Mouse (Mus musculus) small intestine, adult 2 months (tissue): ENCODE data around the gene Fgf9. TPM values are rescaled to one million over a fixed set of nuclear protein-coding genes. Genes with fewer than 3 reads are reported as not detected.

ENCODE experiments used
- H3K27ac ChIP-seq: fragments of 200-500 bp; 2 replicates; pipeline ENCODE4 v1.5.1; 2012; ENCODE audit warnings: low read depth, low read length, control low read depth, inconsistent platforms; ENCODE audit not compliant: insufficient read depth
- H3K27me3 ChIP-seq: fragments of 200-500 bp; 2 replicates; pipeline ENCODE4 v1.6.1; 2012; ENCODE audit warnings: mild to moderate bottlenecking, moderate library complexity, low read length, inconsistent platforms; ENCODE audit not compliant: control insufficient read depth, insufficient read depth
- H3K36me3 ChIP-seq: fragments of 200-500 bp; 2 replicates; pipeline ENCODE4 v1.6.1; 2012; ENCODE audit warnings: mild to moderate bottlenecking, low read length, control low read depth, inconsistent platforms; ENCODE audit not compliant: control insufficient read depth, insufficient read depth
- H3K4me1 ChIP-seq: fragments of 200-500 bp; 2 replicates; pipeline ENCODE4 v1.6.1; 2012; ENCODE audit warnings: low read length, inconsistent platforms, mixed read lengths; ENCODE audit not compliant: control insufficient read depth, insufficient read depth, insufficient read length
- H3K4me3 ChIP-seq: fragments of 200-500 bp; 2 replicates; pipeline ENCODE4 v1.5.1; 2012; ENCODE audit warnings: low read depth, mild to moderate bottlenecking, control low read depth, inconsistent platforms, low read length, moderate library complexity
- CTCF ChIP-seq: fragments of 200-500 bp; IDR thresholded peaks from 2 replicates; pipeline ENCODE4 v1.5.1; 2012; ENCODE audit warnings: low read depth, mild to moderate bottlenecking, control low read depth, inconsistent platforms, low read length, moderate library complexity, mixed read lengths; ENCODE audit not compliant: insufficient replicate concordance, insufficient read length; ENCODE audit errors: extremely low read depth
- POLR2A ChIP-seq: fragments of 200-500 bp; IDR thresholded peaks from 2 replicates; pipeline ENCODE4 v1.6.1; 2012; ENCODE audit warnings: low read depth, mild to moderate bottlenecking, control low read depth, inconsistent platforms, low read length, moderate library complexity
- WGBS: fragments of 180-500 bp; shearing (Covaris S2); methylation state at CpG from one replicate; pipeline ENCODE4 v1.1.7; 2018; 5-methylcytosine and 5-hydroxymethylcytosine counted together
- polyA plus RNA-seq: library from polyadenylated mRNA; depleted of rRNA; stranded (reverse); fragments of >200 nt; gene quantifications from 2 replicates; pipeline ENCODE4 v1.2.3, GENCODE M21; 2012

Fgf9 gene
- polyA plus RNA-seq, 1 experiment: 0.62 TPM

- Histone ChIP-seq H3K4me1 (peaks cover 7% of the 10 kb centered on the region; the same call in 1 of the 2 replicates), H3K4me3 (no peak overlapping the region), H3K36me3 (no peaks in the 10 kb centered on the region), H3K27ac (no peak overlapping the region), H3K27me3 (no peaks in the 10 kb centered on the region)
- no peak for TF ChIP-seq CTCF
- no peak for TF ChIP-seq POLR2A
- 88% methylated on average over 5 of the region's 5 CpGs for WGBS
These were observed 19.1 kb downstream of the Fgf9 start for GRCm38 (mm10) chr14:58089486-58089885.

DNA sequence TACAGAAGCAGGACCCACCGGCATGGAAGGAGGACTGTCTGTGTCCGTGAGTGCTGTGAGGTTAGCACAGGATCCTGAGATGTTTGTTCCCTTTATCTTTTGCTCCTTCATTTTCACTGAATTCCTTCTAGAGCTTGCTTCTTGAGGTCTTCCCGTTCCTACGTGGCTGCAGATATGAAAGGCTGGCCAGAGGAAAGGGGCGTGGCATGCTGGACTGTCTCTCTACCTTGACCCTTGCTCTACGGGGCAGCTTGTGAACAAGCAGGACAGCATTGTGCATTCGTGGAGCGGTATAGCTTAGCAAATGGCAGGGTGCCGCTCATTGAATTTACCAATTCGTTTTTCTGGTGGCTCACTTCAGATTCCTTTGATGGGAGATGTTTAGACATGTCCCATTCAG, 21.0 kb downstream of the Fgf9 start:
- Histone ChIP-seq H3K36me3 (no peaks in the 10 kb centered on the region), H3K4me1 (peaks cover 7% of the 10 kb centered on the region; the same call in 1 of the 2 replicates), H3K27me3 (no peaks in the 10 kb centered on the region), H3K4me3 (no peak overlapping the region), H3K27ac (no peak overlapping the region)
- WGBS: 56% methylated on average over 10 of the region's 10 CpGs
- TF ChIP-seq CTCF (no peak), POLR2A (no peak)

DNA sequence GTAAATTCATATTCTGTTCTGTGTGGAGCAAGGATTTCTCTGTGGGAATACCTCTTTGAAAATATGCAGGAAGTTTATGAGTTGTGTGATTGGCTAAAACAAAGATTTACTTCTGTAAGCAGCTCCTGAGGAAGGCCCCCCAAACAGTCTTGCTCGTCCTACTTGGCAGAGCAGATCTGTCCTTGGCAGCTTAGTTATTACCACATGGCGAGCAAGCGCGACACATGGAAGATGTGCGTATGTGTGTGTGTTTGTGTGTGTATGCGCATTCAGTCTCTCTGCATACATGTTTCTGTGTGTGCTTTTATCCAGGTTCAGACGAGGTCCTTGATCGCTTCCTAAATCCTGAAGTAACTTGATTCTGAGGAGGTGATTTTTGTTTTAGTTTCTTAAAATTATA, 29.3 kb downstream of the Fgf9 start:
- Histone ChIP-seq H3K4me3 (no peak overlapping the region), H3K36me3 (no peaks in the 10 kb centered on the region), H3K4me1 (no peaks in the 10 kb centered on the region), H3K27me3 (no peaks in the 10 kb centered on the region), H3K27ac (no peak overlapping the region)
- 87% methylated on average over 8 of the region's 8 CpGs for WGBS
- no peak for TF ChIP-seq CTCF
- no peak for TF ChIP-seq POLR2A

DNA sequence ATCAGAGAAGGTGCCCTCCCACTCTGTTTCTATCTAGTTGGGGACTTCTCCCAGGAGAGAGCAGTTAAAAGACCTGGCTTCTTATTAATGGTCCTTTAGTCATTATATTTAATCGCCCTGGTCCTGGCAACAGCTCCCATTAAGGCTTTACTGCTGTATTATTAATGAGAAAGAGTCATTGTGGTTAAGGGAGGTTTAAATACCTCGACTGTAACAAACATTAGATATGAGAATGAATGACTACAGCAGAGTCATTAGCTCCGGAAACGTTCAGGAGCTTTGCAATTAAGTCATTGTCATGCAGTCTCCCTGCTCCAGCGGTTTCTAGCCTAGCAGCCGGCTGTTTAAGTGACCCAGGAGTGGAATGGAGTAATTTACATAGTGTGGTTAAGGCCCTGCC, 31.0 kb downstream of the Fgf9 start:
- Histone ChIP-seq H3K27me3 (no peaks in the 10 kb centered on the region), H3K4me3 (no peak overlapping the region), H3K36me3 (no peaks in the 10 kb centered on the region), H3K4me1 (no peaks in the 10 kb centered on the region), H3K27ac (no peak overlapping the region)
- WGBS: 61% methylated on average over 6 of the region's 6 CpGs
- TF ChIP-seq POLR2A (no peak), CTCF (no peak)

DNA sequence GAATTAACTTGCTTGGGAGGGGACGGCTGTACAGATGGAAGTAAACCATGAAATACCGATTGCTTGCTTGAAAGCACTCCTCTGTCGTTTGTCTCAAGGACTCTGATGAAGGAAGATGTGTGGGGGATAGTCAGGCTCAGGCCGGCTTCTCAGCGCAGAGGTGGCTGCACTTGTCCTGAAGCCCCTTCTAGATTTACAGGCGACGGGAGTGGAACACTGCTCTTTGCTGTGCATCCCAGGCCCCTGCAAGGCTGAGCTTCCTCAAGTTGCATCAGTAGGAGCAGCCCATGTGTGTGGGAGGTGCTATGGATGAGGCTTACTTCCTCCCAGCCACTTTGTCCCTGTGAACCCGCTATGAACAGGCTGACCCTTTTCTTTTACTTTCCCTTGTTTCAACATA, 33.9 kb downstream of the Fgf9 start:
- Histone ChIP-seq H3K36me3 (no peaks in the 10 kb centered on the region), H3K4me1 (no peaks in the 10 kb centered on the region), H3K27ac (no peak overlapping the region), H3K4me3 (no peak overlapping the region), H3K27me3 (no peaks in the 10 kb centered on the region)
- TF ChIP-seq POLR2A (no peak), CTCF (no peak)
- 77% methylated on average over 8 of the region's 8 CpGs for WGBS

GRCm38 (mm10) chr14:58105596-58105995, 35.2 kb downstream of the Fgf9 start:
- Histone ChIP-seq H3K4me3 (no peak overlapping the region), H3K4me1 (no peaks in the 10 kb centered on the region), H3K27me3 (no peaks in the 10 kb centered on the region), H3K27ac (no peak overlapping the region), H3K36me3 (0 out of 2 replicates have a peak, but pooled peaks cover 2% of the 10 kb centered on the region)
- 85% methylated on average over 5 of the region's 5 CpGs for WGBS
- TF ChIP-seq CTCF: no peak
- TF ChIP-seq POLR2A: no peak

GRCm38 (mm10) chr14:58109601-58110000, 39.3 kb downstream of the Fgf9 start:
- 92% methylated on average over 9 of the region's 9 CpGs for WGBS
- TF ChIP-seq CTCF (no peak), POLR2A (no peak)
- H3K27ac ChIP-seq: no peak overlapping the region
- H3K36me3 ChIP-seq: 0 out of 2 replicates have a peak, but pooled peaks cover 2% of the 10 kb centered on the region
- no peaks in the 10 kb centered on the region for H3K27me3 ChIP-seq
- H3K4me3 ChIP-seq: no peak overlapping the region
- H3K4me1 ChIP-seq: no peaks in the 10 kb centered on the region

DNA sequence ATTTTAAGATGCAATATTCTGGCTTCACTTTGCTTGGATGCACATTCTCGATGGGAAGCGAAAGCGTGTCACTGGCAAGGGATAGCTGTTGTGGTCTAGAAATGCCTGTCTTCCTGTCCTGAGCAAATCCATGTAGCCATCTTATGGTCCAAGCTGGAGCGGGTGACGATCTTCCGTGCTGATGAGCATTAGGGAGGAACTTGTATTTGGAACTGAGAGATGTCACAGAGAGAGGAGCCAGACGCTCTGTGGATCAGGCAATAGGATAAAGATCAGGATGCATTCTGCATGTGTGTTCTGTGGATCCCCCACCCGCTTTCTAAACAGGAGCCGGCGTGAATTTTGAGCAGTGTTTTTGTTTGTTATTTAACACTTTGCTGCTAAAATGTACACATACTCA, 41.2 kb downstream of the Fgf9 start:
- Histone ChIP-seq H3K27ac (no peak overlapping the region), H3K4me1 (no peaks in the 10 kb centered on the region), H3K36me3 (0 out of 2 replicates have a peak, but pooled peaks cover 2% of the 10 kb centered on the region), H3K4me3 (no peak overlapping the region), H3K27me3 (no peaks in the 10 kb centered on the region)
- WGBS: 92% methylated on average over 10 of the region's 10 CpGs
- TF ChIP-seq CTCF: no peak
- TF ChIP-seq POLR2A: no peak
